Mouse (Mus musculus) erythroid progenitor cell, adult 5-6 weeks (primary cell): ENCODE data around the gene Prss40. TPM values are rescaled to one million over a fixed set of nuclear protein-coding genes. Genes with fewer than 3 reads are reported as not detected.
"Not testable (repeated sequence)": the region's sequence is repeated elsewhere in the genome, so short reads cannot be mapped to it uniquely, and the experiment has no call there.

ENCODE experiments used
- ATAC-seq: replicated peaks from 2 replicates; pipeline ENCODE4 v1.8.0; 2016; ENCODE audit warnings: moderate number of reproducible peaks, mild to moderate bottlenecking, moderate TSS enrichment, inconsistent platforms; ENCODE audit not compliant: poor library complexity, low FRiP score, severe bottlenecking
- total RNA-seq, 2 experiments: library from RNA; stranded (forward) in 1 of 2; stranded (reverse) in 1 of 2; fragments of 150-400 nt in 1 of 2; fragments of 186-747, 209-891 nt in 1 of 2; gene quantifications; 2 replicates each; pipeline versions ENCODE4 v1.2.3 to v1.2.4; 2015 to 2017; ENCODE audit warnings: low replicate concordance in 2 of 2

Prss40 gene
- total RNA-seq, 2 experiments from 2014 or later, result not detected

DNA sequence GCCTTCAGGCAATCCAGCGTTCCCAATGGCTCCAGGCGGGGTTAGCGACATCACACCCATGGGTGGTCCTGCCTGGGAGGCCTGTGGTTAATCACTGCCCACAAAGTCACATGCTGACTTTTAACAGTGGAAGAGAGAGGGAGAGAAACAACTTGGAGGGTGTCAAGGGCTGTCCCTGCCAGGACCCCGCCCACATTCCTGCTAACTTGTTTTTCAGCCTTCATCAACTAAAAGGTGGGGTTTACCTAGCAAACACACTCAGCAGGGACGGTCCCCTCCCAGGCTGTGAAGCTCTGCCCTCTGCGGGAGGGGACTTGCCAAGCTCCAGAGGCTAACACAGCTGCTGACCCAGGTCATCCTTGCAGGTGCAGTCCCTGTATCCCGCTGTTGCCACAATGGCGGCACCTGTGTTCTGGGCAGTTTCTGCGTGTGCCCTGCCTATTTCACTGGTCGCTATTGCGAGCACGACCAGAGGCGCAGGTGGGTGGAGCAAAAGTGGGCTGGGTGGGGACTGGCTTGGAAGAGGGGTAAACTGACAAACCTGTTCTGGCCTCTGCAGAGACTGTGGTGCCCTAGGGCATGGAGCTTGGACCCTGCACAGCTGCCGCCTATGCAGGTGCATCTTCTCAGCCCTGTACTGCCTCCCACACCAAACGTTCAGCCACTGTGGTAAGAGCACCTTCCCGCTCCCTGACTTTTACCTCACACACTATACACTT lies 23.8 kb downstream of the Prss40 start:
- ATAC-seq, result no peak

DNA sequence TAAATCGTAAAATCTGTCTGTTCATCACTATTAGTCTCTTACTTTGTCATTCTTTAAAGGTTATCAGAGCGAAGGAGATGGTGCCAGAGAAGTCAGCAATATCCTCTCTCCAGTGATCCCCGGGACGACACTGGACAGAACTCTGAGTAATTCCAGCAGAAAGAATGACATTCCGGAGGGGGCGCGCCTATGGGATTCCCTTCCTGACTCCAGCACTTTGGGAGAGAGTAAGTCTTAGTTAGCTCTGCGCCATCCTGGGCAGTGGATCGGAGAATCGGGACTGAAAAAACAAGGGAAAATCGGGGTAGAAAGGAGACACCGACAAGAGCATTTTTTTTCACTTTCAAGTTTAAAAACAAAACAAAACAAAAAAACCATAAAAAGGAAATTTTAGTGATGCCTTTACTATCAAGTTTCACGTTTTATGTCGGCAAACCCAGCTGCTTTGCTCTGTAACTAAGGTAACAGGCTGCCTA lies 24.4 kb downstream of the Prss40 start:
- no peak for ATAC-seq

DNA sequence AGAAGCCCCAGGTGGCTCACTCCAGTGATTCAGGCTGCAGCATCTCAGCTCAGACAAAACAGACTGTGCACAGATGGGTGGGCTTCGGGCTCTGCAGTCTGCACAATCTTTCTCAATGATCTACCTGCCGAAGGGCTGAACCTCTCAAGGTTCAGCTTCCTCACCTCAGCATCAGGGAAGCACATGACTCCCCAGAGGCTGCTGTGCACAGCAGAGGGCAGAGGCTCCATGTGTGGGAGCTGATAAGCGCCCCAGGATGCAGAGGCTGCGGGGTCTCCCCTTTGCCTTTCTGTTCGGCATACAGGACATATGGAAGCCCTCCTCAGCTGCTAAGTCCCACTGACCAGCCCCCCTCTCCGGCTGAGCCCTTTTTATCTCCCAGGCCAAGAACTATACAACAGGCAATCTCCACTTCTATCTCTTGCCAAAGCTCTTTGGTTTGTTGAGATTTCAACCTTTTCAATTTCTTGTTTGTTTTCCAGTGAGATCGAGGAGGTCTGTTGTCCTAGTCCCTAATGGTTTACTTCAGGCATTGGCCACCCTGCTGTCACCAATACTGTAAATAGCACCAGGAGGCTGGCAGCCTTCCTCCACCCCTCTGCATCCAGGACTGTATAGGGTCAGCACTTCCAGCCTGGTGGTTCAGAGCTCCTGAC lies 25.6 kb downstream of the Prss40 start, which contains the start of gene Cfc1:
Gene Cfc1 (plus strand): TSS at position 606 of the 656 bp plus-strand sequence.
- ATAC-seq, result not testable (repeated sequence)

DNA sequence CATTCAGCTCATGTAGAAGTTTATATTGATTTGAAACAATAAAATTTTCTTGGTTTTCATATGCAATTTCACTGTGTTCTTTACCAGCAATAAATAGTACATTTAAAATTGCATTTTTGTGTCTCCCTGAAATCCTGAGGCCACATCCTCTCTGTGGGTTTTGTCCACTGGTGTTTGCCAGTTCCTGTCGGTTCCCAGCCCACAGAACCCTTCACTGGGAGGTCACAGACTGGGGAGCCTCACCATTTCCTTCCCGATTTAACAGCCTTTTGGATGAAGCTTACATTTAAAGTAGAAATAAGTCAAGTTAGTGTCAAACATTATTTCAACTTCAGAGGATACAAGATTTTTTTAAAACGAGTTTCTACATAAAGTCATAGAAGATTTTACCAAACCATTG lies 26.2 kb downstream of the Prss40 start:
- ATAC-seq, result not testable (repeated sequence)

DNA sequence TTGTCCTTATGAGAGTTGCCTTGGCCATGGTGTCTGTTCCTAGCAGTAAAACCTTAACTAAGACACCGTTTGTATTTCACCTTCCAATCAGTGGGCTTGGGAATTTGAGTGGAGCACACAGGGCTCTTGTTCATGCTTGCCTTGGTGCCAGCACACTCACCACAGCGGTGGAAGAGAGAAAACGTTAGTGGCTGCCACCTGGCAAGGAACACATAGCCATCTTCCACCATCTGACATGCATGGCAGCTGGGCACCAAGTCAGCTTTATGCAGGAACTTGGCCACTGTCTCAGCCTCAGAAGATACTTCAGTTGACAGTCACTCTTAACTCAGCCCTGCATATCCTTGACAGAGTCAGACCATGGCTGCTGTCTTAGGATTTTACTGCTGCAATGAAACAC lies 37.1 kb downstream of the Prss40 start:
- ATAC-seq, result no peak

DNA sequence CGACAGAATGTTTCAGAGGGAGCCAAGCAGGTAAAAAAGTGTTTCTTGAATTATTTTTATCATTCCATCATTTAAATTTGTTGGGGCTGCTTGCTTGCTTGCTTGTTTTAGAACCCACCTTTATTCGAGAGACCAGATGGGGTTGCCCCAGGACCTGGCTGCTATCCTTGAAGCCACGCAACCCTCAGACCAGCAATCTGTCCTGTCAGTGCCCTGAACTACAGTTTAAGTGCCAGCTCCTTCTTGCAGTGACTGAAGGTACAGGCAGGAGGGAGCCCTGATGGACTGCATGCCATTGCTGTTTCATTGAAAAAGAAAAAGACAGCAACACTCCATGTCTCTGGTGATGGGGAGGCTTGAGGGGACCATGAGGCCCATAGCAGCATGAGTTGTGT lies 37.9 kb downstream of the Prss40 start:
- no peak for ATAC-seq

DNA sequence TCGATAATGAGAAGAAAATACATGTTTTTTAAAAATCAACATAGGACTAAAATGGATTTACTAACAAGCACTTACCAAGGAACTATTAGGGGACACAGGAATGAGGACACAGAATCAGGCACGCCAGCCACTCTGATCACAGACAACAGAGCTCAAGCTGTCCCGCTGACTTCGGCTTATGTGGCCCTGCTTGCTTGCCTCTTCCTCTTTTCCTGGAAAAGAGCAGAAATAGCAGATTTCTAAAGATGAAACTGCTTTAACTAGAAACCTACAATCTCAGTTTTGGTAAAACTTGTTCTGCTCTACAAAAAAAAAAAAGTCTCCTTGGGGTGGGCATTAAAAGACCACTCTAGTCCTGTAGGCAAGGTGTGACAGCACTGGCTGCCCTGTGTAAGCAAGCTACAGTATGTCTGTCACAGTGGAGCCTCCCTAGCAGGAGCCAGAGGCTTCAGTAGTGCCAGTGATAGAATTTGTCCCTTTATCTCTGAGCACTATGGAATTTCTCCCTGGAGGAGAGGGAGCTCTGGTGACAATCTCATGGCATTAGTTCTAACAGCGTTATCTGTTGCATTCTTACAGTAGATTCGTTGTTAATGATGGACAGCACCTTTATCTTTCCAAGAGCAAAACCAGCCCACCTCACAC lies 38.4 kb downstream of the Prss40 start:
- no peak for ATAC-seq

DNA sequence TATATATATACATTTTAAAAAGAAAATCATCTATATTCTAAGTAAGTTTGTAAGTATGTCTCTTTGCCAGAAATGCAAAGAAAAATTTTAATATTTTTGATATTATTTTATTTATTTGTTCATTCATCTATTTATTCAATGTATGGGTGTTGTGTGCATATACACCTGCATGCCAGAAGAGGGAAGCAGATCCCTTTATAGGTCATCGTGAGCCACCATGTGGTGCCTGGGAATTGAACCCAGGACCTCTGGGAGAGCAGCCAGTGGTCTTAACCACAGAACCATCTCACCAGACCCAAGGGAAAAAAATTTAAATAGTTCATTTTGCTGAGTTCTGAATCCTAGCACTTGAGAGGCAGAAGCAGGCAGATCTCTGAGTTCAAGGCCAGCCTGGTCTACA lies 42.5 kb downstream of the Prss40 start:
- no peak for ATAC-seq

DNA sequence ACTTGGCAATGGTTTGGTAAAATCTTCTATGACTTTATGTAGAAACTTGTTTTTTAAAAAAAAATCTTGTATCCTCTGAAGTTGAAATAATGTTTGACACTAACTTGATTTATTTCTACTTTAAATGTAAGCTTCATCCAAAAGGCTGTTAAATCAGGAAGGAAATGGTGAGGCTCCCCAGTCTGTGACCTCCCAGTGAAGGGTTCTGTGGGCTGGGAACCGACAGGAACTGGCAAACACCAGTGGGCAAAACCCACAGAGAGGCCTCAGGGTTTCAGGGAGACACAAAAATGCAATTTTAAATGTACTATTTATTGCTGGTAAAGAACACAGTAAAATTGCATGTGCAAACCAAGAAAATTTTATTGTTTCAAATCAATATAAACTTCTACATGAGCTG lies 42.9 kb downstream of the Prss40 start:
- ATAC-seq, result not testable (repeated sequence)

DNA sequence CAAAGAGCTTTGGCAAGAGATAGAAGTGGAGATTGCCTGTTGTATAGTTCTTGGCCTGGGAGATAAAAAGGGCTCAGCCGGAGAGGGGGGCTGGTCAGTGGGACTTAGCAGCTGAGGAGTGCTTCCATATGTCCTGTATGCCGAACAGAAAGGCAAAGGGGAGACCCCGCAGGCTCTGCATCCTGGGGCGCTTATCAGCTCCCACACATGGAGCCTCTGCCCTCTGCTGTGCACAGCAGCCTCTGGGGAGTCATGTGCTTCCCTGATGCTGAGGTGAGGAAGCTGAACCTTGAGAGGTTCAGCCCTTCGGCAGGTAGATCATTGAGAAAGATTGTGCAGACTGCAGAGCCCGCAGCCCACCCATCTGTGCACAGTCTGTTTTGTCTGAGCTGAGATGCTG lies 43.4 kb downstream of the Prss40 start:
- not testable (repeated sequence) for ATAC-seq

DNA sequence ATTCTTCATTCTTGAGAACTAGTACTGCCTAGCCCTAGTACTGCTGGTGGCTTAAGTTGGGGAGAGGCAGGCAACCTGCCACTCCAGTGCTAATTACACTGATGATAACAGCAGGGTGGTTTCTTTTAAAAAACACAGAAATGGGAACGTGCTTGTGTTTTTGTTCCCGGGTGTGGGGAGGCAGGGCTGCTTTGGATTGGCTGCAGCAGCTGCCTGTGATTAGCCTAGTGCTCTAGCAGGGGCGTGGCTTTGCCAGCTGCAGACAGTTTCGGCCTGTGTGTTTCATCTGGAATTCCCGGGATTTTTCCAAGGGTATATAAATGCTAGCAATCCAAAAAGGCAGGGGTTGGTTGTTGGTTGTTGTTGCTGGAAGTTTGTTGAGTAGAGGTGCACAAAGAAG lies 44.1 kb downstream of the Prss40 start:
- no peak for ATAC-seq

DNA sequence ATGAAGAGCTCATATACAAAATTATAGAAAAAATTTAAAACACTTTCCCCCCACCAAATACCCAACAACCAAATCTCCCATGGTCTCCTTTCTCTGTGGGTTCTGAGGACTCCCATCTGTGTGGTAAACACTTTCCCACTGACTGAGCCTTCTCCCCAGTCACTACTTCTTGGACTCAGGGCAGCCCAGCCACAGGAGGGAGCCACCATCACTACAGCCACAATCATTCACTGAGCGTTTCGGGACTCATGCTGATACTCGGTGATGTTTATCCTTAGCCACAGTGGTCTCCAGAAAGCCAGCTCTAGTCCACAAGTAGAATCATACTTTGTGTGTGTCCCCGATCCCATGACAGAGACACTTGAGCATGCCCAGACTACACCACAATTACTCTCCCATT lies 47.7 kb downstream of the Prss40 start:
- ATAC-seq, result no peak

DNA sequence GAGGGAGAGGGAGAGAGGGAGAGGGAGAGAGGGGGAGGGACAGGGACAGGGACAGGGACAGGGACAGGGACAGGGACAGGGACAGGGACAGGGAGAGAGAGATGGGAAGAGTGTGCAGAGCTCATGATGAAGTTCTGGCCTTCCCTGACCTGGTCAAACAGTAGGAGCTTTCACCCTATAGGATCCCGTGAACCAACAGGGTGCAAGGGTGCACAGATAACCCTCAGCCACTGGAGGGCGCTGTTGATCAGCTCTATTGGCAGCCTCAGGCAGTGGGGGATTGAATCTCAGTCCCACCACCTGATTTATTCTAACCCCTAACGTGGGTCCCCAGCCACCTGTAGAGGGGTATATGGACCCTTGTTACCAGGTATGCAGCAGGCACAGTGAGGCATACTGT lies 49.7 kb downstream of the Prss40 start:
- ATAC-seq, result 0 out of 2 replicates have a peak, but pooled peaks have one; percentile 46

DNA sequence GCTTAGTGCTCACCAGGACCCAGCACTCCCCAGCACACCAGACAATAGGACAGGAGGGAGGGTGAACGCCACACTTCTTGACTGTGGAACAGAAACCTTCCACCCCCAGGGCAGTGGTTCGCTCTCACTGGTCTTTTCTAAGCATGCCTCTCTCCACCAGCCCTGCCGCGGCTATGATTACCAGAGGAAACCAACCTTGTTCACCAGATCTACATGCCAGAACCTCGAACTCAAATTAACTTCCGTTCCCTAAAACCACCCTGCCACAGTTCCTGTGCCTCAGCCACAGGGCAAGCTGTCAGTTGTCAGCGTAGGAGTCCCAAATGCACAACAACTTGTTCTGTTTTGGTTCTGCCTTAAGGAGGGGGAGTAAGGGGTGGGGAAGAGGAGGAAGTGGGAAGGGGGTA lies 50.2 kb downstream of the Prss40 start:
- no peak for ATAC-seq

DNA sequence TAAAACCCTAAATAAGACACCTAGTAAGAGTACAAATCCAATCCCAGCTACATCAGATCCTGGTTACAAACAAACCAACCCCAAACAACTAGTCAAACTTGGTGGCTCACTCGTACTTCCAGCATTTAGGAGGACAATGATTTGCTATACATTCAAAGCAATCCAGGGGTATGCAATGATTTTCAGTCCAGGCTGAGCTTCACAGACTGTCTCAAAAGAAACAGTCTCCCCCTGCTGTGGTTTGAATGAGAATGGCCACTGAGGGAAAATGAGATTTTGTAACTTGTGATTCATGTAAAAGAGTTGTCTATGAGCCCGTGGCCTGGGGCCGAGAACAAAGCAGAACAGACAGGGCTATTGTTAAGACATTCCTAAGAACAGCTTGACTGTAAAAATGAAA lies 52.8 kb downstream of the Prss40 start:
- no peak for ATAC-seq

DNA sequence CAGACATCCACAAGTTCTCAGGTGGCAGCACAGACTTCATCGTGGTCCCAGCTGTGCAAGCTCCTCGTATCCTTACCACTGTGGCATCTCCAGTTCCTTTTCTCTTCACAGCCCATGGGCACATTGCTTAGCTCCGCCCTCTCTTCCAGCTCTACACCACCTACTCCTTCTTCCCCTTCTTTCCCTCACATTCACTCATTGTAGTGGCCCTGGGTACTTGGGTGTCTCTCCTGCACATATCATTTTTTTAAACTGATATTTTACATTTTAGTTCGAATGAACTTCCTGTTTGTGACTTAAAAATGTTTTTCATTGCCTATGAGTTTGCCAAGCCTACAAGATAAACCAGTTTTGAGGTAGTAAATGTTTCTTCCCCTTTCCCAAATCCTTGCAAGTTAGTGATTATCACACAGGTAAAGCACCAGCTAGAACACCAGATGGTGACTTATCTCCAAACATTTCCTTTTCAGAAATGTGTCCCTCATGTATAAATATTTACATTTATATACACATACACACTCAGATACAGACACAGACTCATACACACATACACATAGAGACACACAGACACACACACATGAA lies 54.7 kb downstream of the Prss40 start:
- no peak for ATAC-seq

DNA sequence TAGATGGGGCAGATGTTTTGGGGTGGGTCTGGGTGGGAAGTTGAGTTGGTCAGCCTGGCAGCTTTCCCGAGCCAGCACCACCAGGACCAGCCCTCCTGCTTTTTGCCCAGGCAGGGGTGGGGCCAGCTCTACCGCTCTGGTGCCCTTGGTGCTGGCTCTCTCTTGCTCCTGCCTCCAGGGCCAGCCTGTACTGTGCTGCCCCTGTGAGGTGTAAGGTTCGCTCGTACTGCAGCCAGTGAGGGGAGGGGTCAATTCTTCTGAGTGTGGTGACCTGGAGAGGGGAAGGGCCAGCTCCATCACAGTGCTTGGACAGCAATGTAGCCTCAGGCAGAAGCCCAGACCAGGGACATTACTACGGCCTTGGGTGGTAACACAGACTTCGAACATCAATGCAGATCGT lies 55.4 kb downstream of the Prss40 start:
- ATAC-seq, result no peak

DNA sequence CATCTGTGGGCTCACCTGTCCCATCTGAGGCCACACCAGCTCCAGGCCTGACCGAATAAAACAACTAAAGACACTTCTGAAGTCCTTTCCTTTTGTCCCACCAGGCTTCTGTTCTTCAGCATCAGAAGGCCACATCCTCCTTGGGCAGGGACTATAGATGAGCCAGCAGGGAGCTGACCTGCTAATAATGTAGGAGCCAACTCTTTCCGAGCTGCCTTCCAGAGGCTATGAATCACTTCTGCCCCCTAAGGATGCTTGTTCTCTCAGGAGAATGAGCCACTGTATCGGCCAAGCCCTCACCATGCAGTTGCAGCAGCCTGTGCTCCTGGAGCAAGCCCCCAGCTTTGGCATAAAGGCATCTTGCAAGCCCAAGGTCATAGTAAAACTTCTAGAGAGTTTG lies 57.8 kb downstream of the Prss40 start:
- ATAC-seq, result no peak
